Mouse (Mus musculus) CH12.LX (cell line): Measurements from ENCODE around the gene Bcl10. TPM values are rescaled to one million over a fixed set of nuclear protein-coding genes. Genes with fewer than 3 reads are reported as not detected.
A peak's percentile ranks its signal among the peaks of the same experiment; 100 is the strongest.

Experiments
- DNase-seq: peaks from one replicate; pipeline ENCODE4 v3.0.0-alpha.2; 2013; ENCODE audit errors: extremely low read depth
- H3K27ac ChIP-seq: 2 replicates; pipeline ENCODE4 v1.5.1; 2012; ENCODE audit warnings: low read depth, mild to moderate bottlenecking, control low read depth, moderate library complexity; ENCODE audit not compliant: insufficient read depth
- H3K27me3 ChIP-seq: replicated peaks from 2 replicates; pipeline ENCODE3; 2012; ENCODE audit warnings: inconsistent platforms
- H3K36me3 ChIP-seq, 2 experiments: replicated peaks in 1 of 2; 2 replicates each; pipeline versions ENCODE3 to v1.6.1; 2012; ENCODE audit warnings: inconsistent platforms in 1 of 2, low read length in 1 of 2, mild to moderate bottlenecking in 1 of 2, mixed read lengths in 1 of 2, moderate library complexity in 1 of 2; ENCODE audit not compliant: control insufficient read depth in 1 of 2, insufficient read depth in 1 of 2
- H3K4me1 ChIP-seq, 2 experiments: 2 replicates each; pipeline ENCODE4 v1.6.1; 2012; ENCODE audit warnings: inconsistent platforms in 1 of 2, moderate library complexity in 1 of 2; ENCODE audit not compliant: insufficient read depth in 2 of 2, control insufficient read depth in 1 of 2
- H3K4me2 ChIP-seq: 2 replicates; pipeline ENCODE4 v1.6.1; 2012; ENCODE audit warnings: low read depth, mild to moderate bottlenecking, control low read depth; ENCODE audit not compliant: poor library complexity, insufficient read depth, severe bottlenecking
- H3K4me3 ChIP-seq, 3 experiments: fragments of 150-350 bp in 1 of 3; sonication (generic) in 1 of 3; replicated peaks in 1 of 3; 2 replicates each; pipeline versions ENCODE3 to v1.5.1; 2011 to 2012; ENCODE audit warnings: low read depth in 2 of 3, low read length in 2 of 3, mild to moderate bottlenecking in 2 of 3, moderate library complexity in 2 of 3, control low read depth in 1 of 3, improper control_type of control experiment in 1 of 3, inconsistent platforms in 1 of 3, mixed read lengths in 1 of 3; ENCODE audit not compliant: poor library complexity in 1 of 3
- H3K79me2 ChIP-seq: replicated peaks from 2 replicates; pipeline ENCODE4 v1.6.1; 2012; ENCODE audit warnings: mild to moderate bottlenecking, moderate library complexity; ENCODE audit not compliant: control insufficient read depth, poor library complexity, insufficient read depth, severe bottlenecking; ENCODE audit errors: extremely low read depth
- H3K9ac ChIP-seq: 2 replicates; pipeline ENCODE4 v1.6.1; 2012; ENCODE audit warnings: low read depth, mild to moderate bottlenecking, control low read depth, moderate library complexity; ENCODE audit not compliant: insufficient read depth
- H3K9me3 ChIP-seq: replicated peaks from 2 replicates; pipeline ENCODE3; 2012; ENCODE audit warnings: low read length, inconsistent platforms, mixed read lengths
- BHLHE40 ChIP-seq: IDR thresholded peaks from 2 replicates; pipeline ENCODE4 v1.6.1; 2011; ENCODE audit warnings: mild to moderate bottlenecking, low read depth, low read length, improper control_type of control experiment
- CHD1 ChIP-seq: IDR thresholded peaks from 2 replicates; pipeline ENCODE4 v1.6.1; 2012; ENCODE audit warnings: low read depth, low read length, improper control_type of control experiment, inconsistent platforms
- CHD2 ChIP-seq: IDR thresholded peaks from 2 replicates; pipeline ENCODE4 v1.6.1; 2011; ENCODE audit warnings: low read length, improper control_type of control experiment
- CTCF ChIP-seq, 2 experiments: IDR thresholded peaks in 1 of 2; conservative IDR thresholded peaks in 1 of 2; 2 replicates each; pipeline ENCODE4 v1.5.1; 2011 to 2012; ENCODE audit warnings: low read depth in 2 of 2, low read length in 2 of 2, improper control_type of control experiment in 1 of 2, inconsistent platforms in 1 of 2, mild to moderate bottlenecking in 1 of 2, moderate library complexity in 1 of 2
- ELF1 ChIP-seq: IDR thresholded peaks from 2 replicates; pipeline ENCODE4 v1.6.1; 2014; ENCODE audit warnings: low read depth, mild to moderate bottlenecking, inconsistent platforms, low read length, improper control_type of control experiment
- GABPA ChIP-seq: IDR thresholded peaks from 2 replicates; pipeline ENCODE4 v1.6.1; 2012; ENCODE audit warnings: low read depth, low read length, improper control_type of control experiment, inconsistent platforms; ENCODE audit not compliant: insufficient replicate concordance
- IRF4 ChIP-seq: IDR thresholded peaks from 2 replicates; pipeline ENCODE4 v1.6.1; 2014; ENCODE audit warnings: low read depth, mild to moderate bottlenecking, inconsistent platforms, low read length, improper control_type of control experiment
- MAX ChIP-seq: IDR thresholded peaks from 2 replicates; pipeline ENCODE4 v1.6.1; 2011; ENCODE audit warnings: low read length, improper control_type of control experiment
- MAZ ChIP-seq: IDR thresholded peaks from 2 replicates; pipeline ENCODE4 v1.6.1; 2012; ENCODE audit warnings: low read depth, mild to moderate bottlenecking, inconsistent platforms, low read length, improper control_type of control experiment, moderate library complexity
- MYC ChIP-seq: IDR thresholded peaks from 2 replicates; pipeline ENCODE4 v1.6.1; 2011; ENCODE audit warnings: low read depth, mild to moderate bottlenecking, improper control_type of control experiment, low read length
- NELFE ChIP-seq: IDR thresholded peaks from 2 replicates; pipeline ENCODE4 v1.6.1; 2011; ENCODE audit warnings: low read depth, low read length, improper control_type of control experiment
- RAD21 ChIP-seq: IDR thresholded peaks from 2 replicates; pipeline ENCODE4 v1.6.1; 2011; ENCODE audit warnings: low read depth, mild to moderate bottlenecking, low read length, improper control_type of control experiment, moderate library complexity
- SIN3A ChIP-seq: IDR thresholded peaks from 2 replicates; pipeline ENCODE4 v1.6.1; 2012; ENCODE audit warnings: low read length, improper control_type of control experiment, inconsistent platforms
- SMC3 ChIP-seq: IDR thresholded peaks from 2 replicates; pipeline ENCODE4 v1.6.1; 2011; ENCODE audit warnings: low read depth, low read length, improper control_type of control experiment
- TBP ChIP-seq: conservative IDR thresholded peaks from 2 replicates; pipeline ENCODE4 v1.6.1; 2011; ENCODE audit warnings: low read depth, low read length, improper control_type of control experiment
- TCF12 ChIP-seq: IDR thresholded peaks from 2 replicates; pipeline ENCODE4 v1.6.1; 2014; ENCODE audit warnings: low read depth, mild to moderate bottlenecking, inconsistent platforms, low read length, improper control_type of control experiment
- UBTF ChIP-seq: IDR thresholded peaks from 2 replicates; pipeline ENCODE4 v1.6.1; 2012; ENCODE audit warnings: low read depth, mild to moderate bottlenecking, inconsistent platforms, low read length, improper control_type of control experiment, moderate library complexity
- USF2 ChIP-seq: conservative IDR thresholded peaks from 2 replicates; pipeline ENCODE4 v1.6.1; 2011; ENCODE audit warnings: low read depth, low read length, improper control_type of control experiment
- ZC3H11A ChIP-seq: IDR thresholded peaks from 2 replicates; pipeline ENCODE4 v1.6.1; 2012; ENCODE audit warnings: low read depth, mild to moderate bottlenecking, inconsistent platforms, low read length, improper control_type of control experiment
- ZNF384 ChIP-seq: IDR thresholded peaks from 2 replicates; pipeline ENCODE4 v1.6.1; 2012; ENCODE audit warnings: low read depth, low read length, improper control_type of control experiment, inconsistent platforms
- dilution Hi-C: fragments of 300-500 bp; cut with MboI; formaldehyde crosslinking; loops from 2 replicates; pipeline ENCODE4 v1.14.3; 2020; ENCODE audit warnings: low sequenced_read_pairs; ENCODE audit not compliant: extremely low pct_unique_long_range_greater_than_20kb, extremely low pct_ligation_motif_present
- in situ Hi-C: fragments of 300-500 bp; cut with MboI; formaldehyde crosslinking; loops from 3 replicates; pipeline ENCODE4 v1.14.3; 2019; ENCODE audit warnings: low sequenced_read_pairs, low pct_ligation_motif_present, low pct_unique_long_range_greater_than_20kb, mixed read lengths
- polyA plus RNA-seq: library from polyadenylated mRNA; unstranded; fragments of >175 nt; gene quantifications from 2 replicates; pipeline ENCODE4 v1.2.1, GENCODE M21; 2012; ENCODE audit warnings: low read depth; ENCODE audit not compliant: insufficient read length
- total RNA-seq, 2 experiments: library from RNA; depleted of rRNA; stranded (reverse); fragments of 300-350 nt in 1 of 2; fragments of >200 nt in 1 of 2; gene quantifications; 2 replicates each; pipeline ENCODE4 v1.2.3; 2012 to 2014

Gene Bcl10
- total and polyA plus RNA-seq, 3 experiments = 73.6 to 177 (median 103) TPM

DNA sequence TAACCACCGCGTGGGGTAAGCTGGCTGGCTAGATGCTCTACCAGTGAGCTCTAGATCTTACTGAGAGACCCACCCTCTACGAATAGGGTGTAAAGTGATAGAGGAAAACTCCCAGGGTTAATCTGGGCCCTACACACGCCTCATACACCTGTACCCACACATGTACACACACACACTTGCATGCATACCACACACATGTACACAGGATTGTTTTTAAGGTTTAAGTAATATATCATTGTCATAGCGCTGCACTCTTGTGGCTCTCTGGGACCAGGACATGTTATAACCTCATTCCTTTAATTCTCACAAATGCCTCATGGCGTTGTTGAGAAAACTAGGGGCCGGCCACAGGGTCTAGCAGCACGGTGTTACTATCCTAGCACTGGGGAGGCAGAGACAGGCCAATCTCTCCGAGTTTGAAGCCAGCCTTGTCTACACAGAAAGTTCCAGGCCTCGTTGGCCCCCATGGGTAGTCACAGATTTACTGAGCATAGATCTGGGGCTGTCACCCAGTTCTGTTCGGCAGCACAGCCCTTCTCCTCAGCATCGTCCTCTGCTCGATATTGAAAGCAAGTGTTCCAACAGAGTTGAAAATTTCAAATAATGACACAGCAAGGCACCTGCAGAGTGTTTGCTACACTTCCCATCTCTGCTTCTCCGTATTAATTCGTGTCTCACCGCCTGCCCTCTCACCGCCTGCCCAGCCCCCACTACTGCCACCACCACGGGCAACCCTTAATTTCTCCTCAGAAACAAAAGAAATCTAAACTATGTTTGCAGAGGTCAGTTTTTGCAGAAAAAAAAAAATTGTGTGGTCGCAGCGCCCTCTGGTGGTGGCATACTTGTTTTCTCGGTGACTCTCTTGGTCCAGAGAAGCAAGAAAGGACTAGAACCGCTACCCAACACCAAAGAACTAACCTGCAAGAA, 17.5 kb upstream of the Bcl10 start:
- H3K79me2 ChIP-seq = no peaks in the 10 kb centered on the region
- TF ChIP-seq BHLHE40 (no peak), TBP (no peak), SMC3 (peak; percentile 97), TCF12 (0 out of 2 replicates have a peak, but pooled peaks have one; percentile 38), ZC3H11A (peak; percentile 83), MAX (no peak), USF2 (no peak), ZNF384 (peak; percentile 93), CTCF (conservative IDR thresholded peaks at IDR 0.05 in 1 of 2, IDR thresholded peaks at IDR 0.05 in 1 of 2; ENCODE audit: low read depth in 2 of 2, low read length in 2 of 2) (peak; percentile 80 to 98), NELFE (peak; percentile 43; the same call in 1 of the 2 replicates), IRF4 (peak; percentile 59; the same call in 1 of the 2 replicates), RAD21 (peak; percentile 100), CHD2 (no peak)
- TF ChIP-seq, all 38 proteins: peak for 8
- Histone ChIP-seq H3K9me3 (no peaks in the 10 kb centered on the region), H3K27me3 (no peaks in the 10 kb centered on the region), H3K27ac (no peak overlapping the region), H3K4me3 (no peak overlapping the region), H3K4me1 (peaks cover 0 to 9% of the 10 kb centered on the region in 2 experiments; a peak in 2 of 4 replicates), H3K36me3 (no peaks in the 10 kb centered on the region), H3K4me2 (peak overlapping the region; percentile 58; the same call in 1 of the 2 replicates), H3K9ac (no peak overlapping the region)
- DNase-seq = peak; percentile 77
- in situ Hi-C loops = loop anchor here (10.0 to 25.0 kb wide), 2 partner anchors 280 to 493 kb away; no protein-coding TSS in a partner anchor
- dilution Hi-C loops = no loop called here

DNA sequence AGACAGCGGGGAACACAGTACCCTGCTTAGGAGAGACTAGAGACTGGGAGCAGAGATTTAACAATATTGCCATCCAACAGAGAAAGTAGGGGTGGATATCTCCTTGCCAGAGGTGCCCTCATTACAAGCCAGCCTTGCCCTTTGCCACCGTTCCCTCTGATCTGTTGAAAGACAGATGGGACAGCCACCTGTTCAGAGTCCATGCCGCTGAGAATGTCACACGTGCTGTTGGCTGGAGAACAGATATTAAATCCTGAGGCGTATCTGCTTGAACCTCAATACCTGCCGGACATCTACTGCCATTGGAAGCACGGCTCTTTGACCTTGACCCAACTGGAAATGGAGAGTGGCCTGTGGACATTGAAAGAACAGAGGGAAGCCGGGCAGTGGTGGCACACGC, 16.0 kb upstream of the Bcl10 start:
- H3K36me3 ChIP-seq = no peaks in the 10 kb centered on the region
- no peak overlapping the region for H3K4me3 ChIP-seq
- H3K4me2 ChIP-seq = no peak overlapping the region
- no peaks in the 10 kb centered on the region for H3K27me3 ChIP-seq
- H3K79me2 ChIP-seq = no peaks in the 10 kb centered on the region
- H3K27ac ChIP-seq = no peak overlapping the region
- no peak overlapping the region for H3K9ac ChIP-seq
- TF ChIP-seq ELF1 (no peak), MAZ (no peak), SIN3A (no peak), BHLHE40 (no peak), USF2 (no peak), TCF12 (no peak), TBP (no peak), ZNF384 (no peak), CTCF (conservative IDR thresholded peaks at IDR 0.05 in 1 of 2, IDR thresholded peaks at IDR 0.05 in 1 of 2; ENCODE audit: low read depth in 2 of 2, low read length in 2 of 2) (no peak), MAX (no peak), SMC3 (no peak), NELFE (no peak), MYC (no peak), UBTF (no peak), CHD2 (no peak), GABPA (no peak), CHD1 (no peak)
- peaks cover 0 to 7% of the 10 kb centered on the region in 2 experiments; a peak in 2 of 4 replicates for H3K4me1 ChIP-seq
- no peak for DNase-seq
- in situ Hi-C loops = loop anchor here (10.0 to 25.0 kb wide), 2 partner anchors 282 to 494 kb away; no protein-coding TSS in a partner anchor
- dilution Hi-C loops = no loop called here
- no peaks in the 10 kb centered on the region for H3K9me3 ChIP-seq
